Mouse (Mus musculus) neural tube, embryonic 14.5 days (tissue): ENCODE results near the gene Vmn1r169. TPM values are rescaled to one million over a fixed set of nuclear protein-coding genes. Genes with fewer than 3 reads are reported as not detected.
"Not testable (repeated sequence)": the region's sequence is repeated elsewhere in the genome, so short reads cannot be mapped to it uniquely, and the experiment has no call there.

Experiments
- ATAC-seq: fragments of 200-750 bp; cut with Nextera tagmentation; 2 replicates; pipeline ENCODE4 v1.8.0; 2017; ENCODE audit warnings: low read depth, mild to moderate bottlenecking, moderate TSS enrichment, moderate library complexity
- H3K27ac ChIP-seq: fragments of 300-500 bp; sonication (generic); 2 replicates; pipeline ENCODE4 v1.5.1; 2014; ENCODE audit warnings: low read depth, mild to moderate bottlenecking, control low read depth, low read length, moderate library complexity, mixed read lengths
- H3K27me3 ChIP-seq: fragments of 300-500 bp; sonication (generic); 2 replicates; pipeline ENCODE4 v1.6.1; 2014; ENCODE audit warnings: low read length; ENCODE audit not compliant: control insufficient read depth, insufficient read depth
- H3K36me3 ChIP-seq: fragments of 300-500 bp; sonication (generic); 2 replicates; pipeline ENCODE4 v1.6.1; 2014; ENCODE audit warnings: low read length, mixed read lengths; ENCODE audit not compliant: control insufficient read depth, insufficient read depth
- H3K4me1 ChIP-seq: fragments of 300-500 bp; sonication (generic); 2 replicates; pipeline ENCODE4 v1.6.1; 2014; ENCODE audit warnings: low read length; ENCODE audit not compliant: control insufficient read depth, insufficient read depth
- H3K4me2 ChIP-seq: fragments of 300-500 bp; sonication (generic); 2 replicates; pipeline ENCODE4 v1.6.1; 2014; ENCODE audit warnings: mild to moderate bottlenecking, low read depth, low read length, control low read depth
- H3K4me3 ChIP-seq: fragments of 300-500 bp; sonication (generic); 2 replicates; pipeline ENCODE4 v1.5.1; 2014; ENCODE audit warnings: low read depth, low read length, control low read depth, mixed read lengths
- H3K9ac ChIP-seq: fragments of 300-500 bp; sonication (generic); replicated peaks from 2 replicates; pipeline ENCODE4 v1.6.1; 2014; ENCODE audit warnings: low read depth, mild to moderate bottlenecking, control low read depth, low read length, mixed read lengths
- H3K9me3 ChIP-seq: fragments of 300-500 bp; sonication (generic); 2 replicates; pipeline ENCODE4 v1.6.1; 2016; ENCODE audit warnings: low read length; ENCODE audit not compliant: control insufficient read depth
- WGBS: fragments of 180-500 bp; shearing (Covaris S2); extraction: QIAGEN DNeasy Blood & Tissue Kit; methylation state at CpG from one replicate; pipeline ENCODE4 v1.1.7; 2014; 5-methylcytosine and 5-hydroxymethylcytosine counted together
- polyA plus RNA-seq: library from polyadenylated mRNA; unstranded; fragments of >200 nt; fragmentation: Nextera tagmentation; extraction: Ambion mirVana; gene quantifications from 2 replicates; pipeline ENCODE4 v1.2.1, GENCODE M21; 2014

Vmn1r169 gene
- polyA plus RNA-seq = not detected in 2 replicates

- H3K9ac ChIP-seq, ATAC-seq, H3K9me3 ChIP-seq, H3K27ac ChIP-seq, H3K36me3 ChIP-seq, H3K27me3 ChIP-seq, H3K4me3 ChIP-seq, H3K4me1 ChIP-seq, H3K4me2 ChIP-seq: not testable (repeated sequence)
- WGBS = 72% methylated on average over 1 of the region's 2 CpGs
These were observed at the start of gene Vmn1r169 for GRCm38 (mm10) chr7:23575226-23575625. Gene Vmn1r169 (plus strand): TSS chr7:23575526.

DNA sequence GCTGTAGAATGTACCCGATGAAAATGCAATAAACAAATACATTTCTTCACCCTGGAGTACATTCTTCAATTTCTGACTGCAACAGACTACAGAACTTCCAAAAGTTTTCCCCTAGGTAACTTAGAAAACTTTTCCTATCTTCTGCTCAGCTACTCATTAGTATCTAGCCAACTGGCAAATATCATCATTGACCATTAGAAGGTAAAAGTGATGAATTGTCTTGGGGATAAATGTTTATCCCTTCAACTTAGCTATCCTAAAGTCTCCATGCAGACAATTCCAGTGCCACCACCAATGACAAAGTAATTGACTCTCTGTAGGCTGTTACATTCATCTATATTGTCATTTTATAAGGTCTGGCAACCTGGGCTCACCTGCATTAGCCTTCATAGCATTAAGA lies 35.9 kb upstream of the Vmn1r169 start, which contains the start of gene Vmn1r168:
Vmn1r168 (plus strand) TSS at position 301 of the 400 bp plus-strand sequence.
- H3K27ac ChIP-seq, H3K9me3 ChIP-seq, H3K9ac ChIP-seq, H3K4me2 ChIP-seq, H3K36me3 ChIP-seq, H3K4me1 ChIP-seq, H3K27me3 ChIP-seq, H3K4me3 ChIP-seq, ATAC-seq: not testable (repeated sequence)
- whole genome bisulfite sequencing = no CpG with 5 or more reads among the region's 1 CpGs

DNA sequence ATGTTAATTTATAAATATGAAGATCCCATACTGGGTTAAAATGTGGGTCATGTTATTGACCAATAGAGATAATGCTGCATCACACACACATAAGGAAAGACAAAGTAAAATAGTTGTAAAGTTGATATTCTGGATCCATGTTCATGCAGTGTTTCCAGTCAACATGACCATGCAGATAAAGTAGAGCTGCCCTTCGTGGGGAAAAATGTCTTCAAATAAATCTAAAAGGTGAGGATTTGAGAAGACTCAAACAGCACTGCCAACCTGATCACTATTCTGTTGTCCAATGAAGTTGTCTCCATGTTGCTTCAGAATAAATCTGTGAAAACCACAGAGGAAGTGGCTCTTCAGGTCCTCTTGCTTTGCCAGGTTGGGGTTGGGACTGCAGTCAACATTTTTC lies 30.5 kb downstream of the Vmn1r169 start, which contains the start of gene Vmn1r170:
Vmn1r170 (plus strand) TSS at position 301 of the 400 bp plus-strand sequence.
- not testable (repeated sequence) for H3K4me3 ChIP-seq, H3K4me1 ChIP-seq, H3K9me3 ChIP-seq, H3K9ac ChIP-seq, H3K27me3 ChIP-seq, H3K27ac ChIP-seq, H3K36me3 ChIP-seq, ATAC-seq, H3K4me2 ChIP-seq
- 39% methylated on average over 1 of the region's 1 CpGs for WGBS

Other genes with a start within 250 kb of the Vmn1r169 start
- gene Nlrp5, start 189.6 kb upstream of the Vmn1r169 start, polyA plus RNA-seq = not detected in 2 replicates
- gene Vmn1r167, start 68.3 kb upstream of the Vmn1r169 start, polyA plus RNA-seq = not detected in 2 replicates
- gene Vmn1r168, start 35.8 kb upstream of the Vmn1r169 start, polyA plus RNA-seq = not detected in 2 replicates
- gene Vmn1r170, start 30.6 kb downstream of the Vmn1r169 start, polyA plus RNA-seq = not detected in 2 replicates
- gene Vmn1r171, start 55.2 kb downstream of the Vmn1r169 start, polyA plus RNA-seq = not detected in 2 replicates
- gene Vmn1r172, start 82.8 kb downstream of the Vmn1r169 start, polyA plus RNA-seq = not detected in 2 replicates
- gene Vmn1r173, start 125.2 kb downstream of the Vmn1r169 start, polyA plus RNA-seq = not detected in 2 replicates
- not detected in 2 replicates for gene Vmn1r174, start 176.7 kb downstream of the Vmn1r169 start, polyA plus RNA-seq
- gene Vmn1r175, start 235.1 kb downstream of the Vmn1r169 start, polyA plus RNA-seq = not detected in 2 replicates